Mouse (Mus musculus): ENCODE measurements at regions not wholly inside any gene's neighbourhood (a gene's known extent, or its start where the extent isn't known, plus 50 kb on each side); places are given as distances from the start of the nearest gene placed in this dataset.

GRCm38 (mm10) chr3:80038553-80039129, 154.3 kb downstream of the Fam198b start:
- TF ChIP-seq MAFK (IDR thresholded peaks at IDR 0.05; ENCODE audit: insufficient read depth, low read depth, low read length) = no peak
- TF ChIP-seq ZC3H11A (IDR thresholded peaks at IDR 0.05; ENCODE audit: borderline replicate concordance, low read depth, low read length) = no peak
- no peak for TF ChIP-seq CHD2 (IDR thresholded peaks at IDR 0.05; ENCODE audit: low read depth, low read length)
